Mouse (Mus musculus): Measurements from ENCODE around the gene Per2. TPM values are rescaled to one million over a fixed set of nuclear protein-coding genes. Genes with fewer than 3 reads are reported as not detected.

Gene Per2
- total and polyA plus RNA-seq, 3 experiments: 2.7 to 5.8 (median 4.7) TPM

DNA sequence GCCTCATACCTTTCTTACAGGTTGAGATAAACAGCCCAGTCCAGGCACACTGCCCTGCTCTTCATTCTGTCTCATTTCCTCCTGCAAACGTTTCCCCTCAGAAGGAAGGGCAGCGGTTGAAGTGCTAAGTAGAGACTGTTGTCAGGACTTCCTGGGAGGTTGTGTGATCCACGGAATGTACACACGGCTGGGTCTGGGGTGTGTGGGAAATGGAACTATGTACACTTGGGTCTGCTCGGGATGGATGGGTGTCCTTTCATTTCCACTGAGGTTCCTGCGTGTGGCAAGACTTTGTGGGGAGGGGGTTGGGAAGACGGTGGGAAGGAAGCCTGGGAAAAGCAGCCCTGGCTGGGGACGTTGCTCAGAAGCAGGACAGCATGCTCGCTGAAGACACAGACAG, 32.7 kb downstream of the Per2 start:
- dilution Hi-C loops (cut with MboI; ENCODE audit: extremely low pct_ligation_motif_present, extremely low pct_unique_long_range_greater_than_20kb, low sequenced_read_pairs) (no loop called here), in situ Hi-C loops (cut with MboI; ENCODE audit: low pct_ligation_motif_present, low pct_unique_long_range_greater_than_20kb, low sequenced_read_pairs) (loop anchor here (5.0 to 10.0 kb wide), 2 partner anchors 66 to 138 kb away; partner anchors contain the start of gene Traf3ip1)
- TF ChIP-seq MXI1 (IDR thresholded peaks at IDR 0.05; ENCODE audit: low read depth, low read length) (no peak), USF2 (conservative IDR thresholded peaks at IDR 0.05; ENCODE audit: low read depth, low read length) (no peak), MAX (IDR thresholded peaks at IDR 0.05; ENCODE audit: low read length) (no peak), MAFK (IDR thresholded peaks at IDR 0.05; ENCODE audit: insufficient replicate concordance, low read length) (no peak)

DNA sequence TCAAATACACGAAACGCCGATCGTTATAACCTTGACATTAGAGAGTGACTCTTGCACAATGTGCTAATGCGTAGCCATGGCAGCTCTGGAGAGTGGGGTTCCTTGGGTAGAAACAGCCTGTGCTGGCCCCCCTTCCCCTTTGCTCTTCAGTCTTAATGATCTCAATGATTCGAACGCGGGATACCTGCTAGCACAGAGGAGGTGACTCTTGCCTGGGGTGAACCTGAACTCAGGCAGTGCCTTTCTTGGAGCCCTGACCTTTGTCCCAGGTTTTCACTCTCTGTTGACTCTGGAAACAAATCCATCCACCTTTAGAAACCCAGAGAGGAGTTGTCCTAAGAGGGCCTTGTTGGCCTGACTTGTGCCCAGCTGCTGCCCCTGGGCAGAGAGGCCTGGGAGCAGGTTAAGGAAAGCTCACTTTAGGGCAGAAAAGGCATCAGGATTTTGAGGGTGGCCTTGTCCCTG, 38.5 kb downstream of the Per2 start:
- no peak overlapping the region for H3K4me3 ChIP-seq (replicated peaks in 1 of 3; ENCODE audit: low read depth in 2 of 3, low read length in 2 of 3, poor library complexity in 1 of 3)
- H3K9me3 ChIP-seq (replicated peaks; ENCODE audit: low read length): no peaks in the 10 kb centered on the region
- H3K4me1 ChIP-seq (ENCODE audit: control insufficient read depth in 1 of 2, insufficient read depth in 2 of 2): no peaks in the 10 kb centered on the region
- H3K4me2 ChIP-seq (ENCODE audit: insufficient read depth, low read depth, poor library complexity, severe bottlenecking): no peak overlapping the region
- no peak overlapping the region for H3K27ac ChIP-seq (ENCODE audit: insufficient read depth, low read depth)
- no peak overlapping the region for H3K9ac ChIP-seq (ENCODE audit: insufficient read depth, low read depth)
- peaks cover 44 to 74% of the 10 kb centered on the region in 2 experiments for H3K36me3 ChIP-seq (replicated peaks in 1 of 2; ENCODE audit: control insufficient read depth in 1 of 2, insufficient read depth in 1 of 2, low read length in 1 of 2)
- dilution Hi-C loops (cut with MboI; ENCODE audit: extremely low pct_ligation_motif_present, extremely low pct_unique_long_range_greater_than_20kb, low sequenced_read_pairs) (no loop called here), in situ Hi-C loops (cut with MboI; ENCODE audit: low pct_ligation_motif_present, low pct_unique_long_range_greater_than_20kb, low sequenced_read_pairs) (loop anchor here (10.0 kb wide), 1 partner anchor 144 kb away; no protein-coding TSS in a partner anchor)
- TF ChIP-seq TBP (conservative IDR thresholded peaks at IDR 0.05; ENCODE audit: low read depth, low read length): no peak
- no peak for TF ChIP-seq IRF4 (IDR thresholded peaks at IDR 0.05; ENCODE audit: low read depth, low read length)
- TF ChIP-seq ZMIZ1 (IDR thresholded peaks at IDR 0.05; ENCODE audit: low read depth, low read length): no peak
- no peak for TF ChIP-seq CHD1 (IDR thresholded peaks at IDR 0.05; ENCODE audit: low read depth, low read length)
- no peak for TF ChIP-seq SIN3A (IDR thresholded peaks at IDR 0.05; ENCODE audit: low read length)
- no peak for TF ChIP-seq CHD2 (IDR thresholded peaks at IDR 0.05; ENCODE audit: low read length)
- TF ChIP-seq JUN (IDR thresholded peaks at IDR 0.05; ENCODE audit: insufficient read depth, low read depth, low read length): no peak
- no peak for TF ChIP-seq USF1 (IDR thresholded peaks at IDR 0.05; ENCODE audit: low read depth, low read length)
- no peak for TF ChIP-seq EP300 (IDR thresholded peaks at IDR 0.05; ENCODE audit: low read length)
- no peak for TF ChIP-seq MYC (IDR thresholded peaks at IDR 0.05; ENCODE audit: low read depth, low read length)
- no peak for TF ChIP-seq ELF1 (IDR thresholded peaks at IDR 0.05; ENCODE audit: low read depth, low read length)
- no peak for TF ChIP-seq E2F4 (IDR thresholded peaks at IDR 0.05; ENCODE audit: insufficient replicate concordance, low read depth, low read length)
- DNase-seq (ENCODE audit: extremely low read depth): no peak
- no peaks in the 10 kb centered on the region for H3K79me2 ChIP-seq (replicated peaks; ENCODE audit: control insufficient read depth, extremely low read depth, insufficient read depth, poor library complexity, severe bottlenecking)
- no peaks in the 10 kb centered on the region for H3K27me3 ChIP-seq (replicated peaks)

More for the DNA sequence above, 32.7 kb downstream of the Per2 start:
- no peak for DNase-seq (ENCODE audit: extremely low read depth)
- Histone ChIP-seq H3K36me3 (replicated peaks in 1 of 2; ENCODE audit: control insufficient read depth in 1 of 2, insufficient read depth in 1 of 2, low read length in 1 of 2) (peaks cover 49 to 79% of the 10 kb centered on the region in 2 experiments), H3K9me3 (replicated peaks; ENCODE audit: low read length) (no peaks in the 10 kb centered on the region), H3K27ac (ENCODE audit: insufficient read depth, low read depth) (no peak overlapping the region), H3K27me3 (replicated peaks) (no peaks in the 10 kb centered on the region), H3K79me2 (replicated peaks; ENCODE audit: control insufficient read depth, extremely low read depth, insufficient read depth, poor library complexity, severe bottlenecking) (no peaks in the 10 kb centered on the region), H3K4me2 (ENCODE audit: insufficient read depth, low read depth, poor library complexity, severe bottlenecking) (no peak overlapping the region), H3K4me3 (replicated peaks in 1 of 3; ENCODE audit: low read depth in 2 of 3, low read length in 2 of 3, poor library complexity in 1 of 3) (no peak overlapping the region), H3K4me1 (ENCODE audit: control insufficient read depth in 1 of 2, insufficient read depth in 2 of 2) (peaks cover 7 to 16% of the 10 kb centered on the region in 2 experiments), H3K9ac (ENCODE audit: insufficient read depth, low read depth) (no peak overlapping the region)
